8 mouse cellular contexts compared by ENCODE assay signal in genomic region chr4:48046461-48046901, GRCm38 (mm10). TPM values are rescaled to one million over a fixed set of nuclear protein-coding genes. Genes with fewer than 3 reads are reported as not detected.
DNase-seq lines count a peak whose midpoint lies in the region; ATAC-seq lines count a peak whose summit lies in the region.

No protein-coding gene starts in this region.

- H3K36me3 ChIP-seq in kidney, embryonic 14.5 days (ENCODE audit: control insufficient read depth, insufficient read depth, low read length) = no peaks in the 10 kb centered on the region
- H3K36me3 ChIP-seq in forebrain, embryonic 11.5 days (ENCODE audit: control insufficient read depth, insufficient read depth, low read length) = no peaks in the 10 kb centered on the region
- H3K36me3 ChIP-seq in intestine, embryonic 15.5 days = no peaks in the 10 kb centered on the region
- H3K36me3 ChIP-seq in midbrain, embryonic 15.5 days (replicated peaks) = no peaks in the 10 kb centered on the region

- H3K4me3 ChIP-seq in kidney, embryonic 14.5 days (ENCODE audit: low read length) = peak overlapping the region; percentile 59
- H3K4me3 ChIP-seq in forebrain, embryonic 11.5 days (ENCODE audit: low read depth, low read length) = peak overlapping the region; percentile 59
- peak overlapping the region; percentile 72 for H3K4me3 ChIP-seq in intestine, embryonic 15.5 days (replicated peaks)
- peak overlapping the region; percentile 52 for H3K4me3 ChIP-seq in midbrain, embryonic 15.5 days

- no peak overlapping the region; the same call in 1 of the 2 replicates for H3K9ac ChIP-seq in kidney, embryonic 14.5 days (ENCODE audit: low read depth, low read length)
- H3K9ac ChIP-seq in forebrain, embryonic 11.5 days (ENCODE audit: low read length) = peak overlapping the region; percentile 70
- H3K9ac ChIP-seq in intestine, embryonic 15.5 days = 0 out of 2 replicates have a peak overlapping the region, but pooled peaks have one; percentile 26
- H3K9ac ChIP-seq in midbrain, embryonic 15.5 days = peak overlapping the region; percentile 84

- H3K27me3 ChIP-seq in kidney, embryonic 14.5 days (ENCODE audit: control insufficient read depth, insufficient read depth, low read length) = peaks cover 60% of the 10 kb centered on the region
- peaks cover 37% of the 10 kb centered on the region for H3K27me3 ChIP-seq in forebrain, embryonic 11.5 days (ENCODE audit: control insufficient read depth, insufficient read depth, low read length)
- peaks cover 61% of the 10 kb centered on the region for H3K27me3 ChIP-seq in intestine, embryonic 15.5 days (replicated peaks)
- peaks cover 34% of the 10 kb centered on the region for H3K27me3 ChIP-seq in midbrain, embryonic 15.5 days (replicated peaks)

- ATAC-seq in kidney, embryonic 14.5 days (ENCODE audit: low FRiP score, low TSS enrichment) = no peak
- ATAC-seq in forebrain, embryonic 11.5 days (replicated peaks; ENCODE audit: low FRiP score) = no peak
- no peak for ATAC-seq in intestine, embryonic 15.5 days
- no peak for ATAC-seq in midbrain, embryonic 15.5 days (replicated peaks)
- ATAC-seq in monocyte, adult 5-6 weeks (replicated peaks; ENCODE audit: insufficient number of reproducible peaks, low FRiP score, low TSS enrichment, poor library complexity, severe bottlenecking) = no peak
- no peak for ATAC-seq in erythroblast, adult 5-6 weeks (replicated peaks; ENCODE audit: low FRiP score, poor library complexity, severe bottlenecking)

- no peaks in the 10 kb centered on the region for H3K9me3 ChIP-seq in kidney, embryonic 14.5 days (ENCODE audit: control insufficient read depth, low read length)
- no peaks in the 10 kb centered on the region for H3K9me3 ChIP-seq in forebrain, embryonic 11.5 days (ENCODE audit: control insufficient read depth, low read length)
- H3K9me3 ChIP-seq in intestine, embryonic 15.5 days = no peaks in the 10 kb centered on the region
- H3K9me3 ChIP-seq in midbrain, embryonic 15.5 days = no peaks in the 10 kb centered on the region

- no peak overlapping the region for H3K27ac ChIP-seq in kidney, embryonic 14.5 days (ENCODE audit: low read depth, low read length)
- H3K27ac ChIP-seq in forebrain, embryonic 11.5 days (ENCODE audit: low read depth, low read length) = no peak overlapping the region
- no peak overlapping the region for H3K27ac ChIP-seq in intestine, embryonic 15.5 days
- no peak overlapping the region for H3K27ac ChIP-seq in midbrain, embryonic 15.5 days

- no peak for DNase-seq in kidney, postnatal 14 days
- peak; percentile 35 for DNase-seq in R1 (ENCODE audit: low read depth, low spot score)
- DNase-seq in forebrain, embryonic 11.5 days (ENCODE audit: low spot score) = peak; percentile 61

- peaks cover 13% of the 10 kb centered on the region; the same call in 1 of the 2 replicates for H3K4me1 ChIP-seq in kidney, embryonic 14.5 days (ENCODE audit: control insufficient read depth, insufficient read depth, low read length)
- H3K4me1 ChIP-seq in forebrain, embryonic 11.5 days (replicated peaks; ENCODE audit: control insufficient read depth, insufficient read depth, low read length) = peaks cover 19% of the 10 kb centered on the region; the same call in 1 of the 2 replicates
- peaks cover 38% of the 10 kb centered on the region for H3K4me1 ChIP-seq in intestine, embryonic 15.5 days (replicated peaks)
- peaks cover 54% of the 10 kb centered on the region for H3K4me1 ChIP-seq in midbrain, embryonic 15.5 days

- peak overlapping the region; percentile 100 for H3K4me2 ChIP-seq in kidney, embryonic 14.5 days (replicated peaks; ENCODE audit: low read depth, low read length)
- H3K4me2 ChIP-seq in forebrain, embryonic 11.5 days (ENCODE audit: low read depth, low read length, severe bottlenecking) = peak overlapping the region; percentile 97
- H3K4me2 ChIP-seq in intestine, embryonic 15.5 days (replicated peaks) = peak overlapping the region; percentile 99
- H3K4me2 ChIP-seq in midbrain, embryonic 15.5 days = peak overlapping the region; percentile 90

- under 1% methylated on average over 20 of the region's 20 CpGs for WGBS in kidney, embryonic 14.5 days
- under 1% methylated on average over 20 of the region's 20 CpGs for WGBS in forebrain, embryonic 11.5 days
- WGBS in intestine, embryonic 15.5 days = under 1% methylated on average over 20 of the region's 20 CpGs
- under 1% methylated on average over 20 of the region's 20 CpGs for WGBS in midbrain, embryonic 15.5 days

RNA-seq across cellular contexts. Expression of gene Nr4a3, which starts 1.5 kb away (rescaled TPM):
- 0.04 and 0.08 TPM in 2 replicates for polyA plus RNA-seq in kidney, embryonic 14.5 days (2014; fragmentation: Nextera tagmentation; extraction: Ambion mirVana)
- 0.31 and 0.71 TPM in 2 replicates for polyA plus RNA-seq in forebrain, embryonic 11.5 days (2014; fragmentation: Nextera tagmentation; extraction: Ambion mirVana)
- polyA plus RNA-seq in intestine, embryonic 15.5 days (2015; fragmentation: Nextera tagmentation; extraction: Ambion mirVana) = 0.19 and 0.23 TPM in 2 replicates
- polyA plus RNA-seq in midbrain, embryonic 15.5 days (2015; fragmentation: Nextera tagmentation; extraction: Ambion mirVana) = 1.3 and 1.4 TPM in 2 replicates
- total RNA-seq in monocyte, adult 5-6 weeks (2017) = 4.5 to 20.4 TPM (median 5.1 TPM) in 3 replicates
- total RNA-seq in erythroblast, adult 5-6 weeks (2015; ENCODE audit: low replicate concordance) = not detected in 2 replicates
- total RNA-seq in erythroblast, adult 5-6 weeks (2017; ENCODE audit: low replicate concordance) = 1.7 TPM in 1 of 2 replicates, not detected in the other
